Mouse (Mus musculus): ENCODE results near the gene Fpr1.
"Not testable (repeated sequence)": the region's sequence is repeated elsewhere in the genome, so short reads cannot be mapped to it uniquely, and the experiment has no call there.

Gene Fpr1

DNA sequence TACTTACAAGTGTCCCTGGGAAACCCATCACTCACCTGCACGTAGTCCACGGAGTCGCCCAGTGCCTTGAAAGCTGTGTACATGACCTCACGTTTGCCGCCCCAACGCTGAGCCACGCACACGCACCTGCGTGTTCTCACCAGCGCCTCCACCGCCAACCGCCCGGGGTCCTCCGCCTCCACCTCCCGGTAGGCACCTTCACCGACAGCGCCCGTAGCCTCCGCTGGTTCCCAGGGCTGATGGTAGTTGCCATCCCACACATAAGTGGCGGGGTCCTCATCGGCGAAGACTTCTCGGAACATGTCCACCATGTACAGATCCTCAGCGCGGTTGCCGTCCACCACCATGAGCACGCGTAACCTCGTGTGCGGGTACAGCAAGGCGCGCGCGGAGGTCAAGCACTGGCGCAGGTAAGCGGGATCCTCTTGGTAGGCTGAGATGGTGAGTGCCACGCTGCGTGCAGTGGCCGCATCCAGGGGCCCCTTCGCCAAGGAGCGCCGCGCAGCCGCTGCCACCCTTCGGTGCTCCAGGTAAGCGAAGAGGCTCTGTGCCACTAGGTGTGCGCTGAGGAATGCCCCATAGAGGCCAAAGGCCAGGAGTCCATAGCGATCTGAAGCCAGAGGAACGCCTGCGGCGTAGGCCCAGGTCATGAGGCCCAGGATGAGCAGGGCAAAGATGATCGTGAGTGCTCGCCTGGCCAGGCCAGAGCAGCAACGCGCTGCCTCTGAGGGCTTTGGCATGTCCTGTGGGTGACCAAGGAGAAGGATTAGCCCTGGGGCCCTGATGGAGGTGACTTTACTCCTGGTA is 33.6 kb downstream of the Fpr1 start:
- no peak for DNase-seq (ENCODE audit: low read depth)

DNA sequence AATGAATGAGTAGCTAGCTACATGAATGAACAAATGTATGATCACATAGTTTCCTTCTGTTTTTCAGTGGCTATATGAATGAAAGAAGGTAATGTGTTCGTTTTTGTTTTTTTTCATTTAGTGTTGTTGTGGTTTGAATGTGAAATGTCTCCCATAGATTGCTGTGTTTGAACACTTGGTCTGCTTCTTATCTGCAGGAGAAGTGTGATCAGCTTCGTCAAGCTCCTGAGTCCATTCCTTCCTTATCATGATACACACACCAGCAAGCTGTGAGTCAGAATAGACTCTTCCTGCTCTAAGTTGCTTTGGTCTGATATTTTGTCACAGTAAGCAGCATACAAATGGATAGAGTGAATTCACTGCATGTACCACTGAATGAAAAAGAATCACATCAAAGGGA is 34.8 kb downstream of the Fpr1 start:
- no peak for DNase-seq (ENCODE audit: low read depth)

DNA sequence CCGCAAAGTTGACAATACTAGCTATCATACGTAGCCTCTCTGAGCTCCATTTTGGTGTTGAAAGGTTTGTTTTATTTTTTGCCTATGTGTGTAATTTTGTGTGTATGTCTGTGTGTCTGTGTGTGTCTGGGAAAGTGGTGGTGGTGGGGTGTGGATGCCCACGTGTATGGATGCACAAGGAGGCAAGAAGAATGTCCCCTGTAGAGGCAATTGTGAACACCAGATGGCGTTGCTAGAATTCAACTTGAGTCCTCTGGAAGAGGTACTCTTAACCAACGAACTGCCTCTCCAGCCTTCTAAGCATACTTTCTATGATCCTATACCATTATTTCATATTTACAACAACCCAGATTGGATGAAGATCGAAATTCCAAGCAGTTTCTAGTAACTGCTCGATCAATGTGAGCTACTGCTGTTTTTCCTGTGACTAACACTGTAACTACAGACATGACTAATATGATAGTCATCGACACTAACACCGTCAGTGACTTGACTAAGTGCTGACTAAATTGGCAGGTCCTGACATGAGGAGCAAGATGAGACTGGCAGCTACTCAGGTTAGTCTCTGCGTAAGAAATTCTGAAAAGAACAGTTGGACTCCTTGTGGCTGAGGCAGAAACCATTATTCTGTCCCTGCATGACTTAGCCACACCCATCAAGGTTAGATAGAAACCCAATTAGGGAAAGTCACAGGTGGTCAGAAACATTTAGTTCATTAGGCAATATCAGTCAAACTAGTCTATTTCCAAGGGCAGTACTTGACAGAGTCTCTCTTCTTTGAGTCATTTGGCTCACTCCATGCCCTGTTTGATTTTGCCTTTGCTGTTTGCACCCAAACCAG is 38.3 kb downstream of the Fpr1 start:
- no peak for DNase-seq (ENCODE audit: low read depth)

DNA sequence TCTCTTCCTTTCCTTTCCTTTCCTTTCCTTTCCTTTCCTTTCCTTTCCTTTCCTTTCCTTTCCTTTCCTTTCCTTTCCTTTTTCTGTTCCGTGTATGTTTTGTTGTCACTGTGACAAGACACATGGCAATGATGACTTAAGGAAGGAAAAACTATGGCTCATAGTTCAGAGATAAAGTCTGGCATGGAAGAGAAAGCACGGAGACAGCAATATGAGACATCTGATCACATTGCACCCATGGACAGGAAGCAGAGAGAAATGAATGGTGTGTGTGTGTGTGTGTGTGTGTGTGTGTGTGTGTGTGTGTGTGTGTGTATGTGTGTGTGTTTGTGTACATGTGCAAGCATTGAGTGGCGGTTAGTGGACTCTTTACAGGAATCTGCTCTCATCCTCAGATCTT is 39.1 kb downstream of the Fpr1 start:
- DNase-seq (ENCODE audit: low read depth): not testable (repeated sequence)

DNA sequence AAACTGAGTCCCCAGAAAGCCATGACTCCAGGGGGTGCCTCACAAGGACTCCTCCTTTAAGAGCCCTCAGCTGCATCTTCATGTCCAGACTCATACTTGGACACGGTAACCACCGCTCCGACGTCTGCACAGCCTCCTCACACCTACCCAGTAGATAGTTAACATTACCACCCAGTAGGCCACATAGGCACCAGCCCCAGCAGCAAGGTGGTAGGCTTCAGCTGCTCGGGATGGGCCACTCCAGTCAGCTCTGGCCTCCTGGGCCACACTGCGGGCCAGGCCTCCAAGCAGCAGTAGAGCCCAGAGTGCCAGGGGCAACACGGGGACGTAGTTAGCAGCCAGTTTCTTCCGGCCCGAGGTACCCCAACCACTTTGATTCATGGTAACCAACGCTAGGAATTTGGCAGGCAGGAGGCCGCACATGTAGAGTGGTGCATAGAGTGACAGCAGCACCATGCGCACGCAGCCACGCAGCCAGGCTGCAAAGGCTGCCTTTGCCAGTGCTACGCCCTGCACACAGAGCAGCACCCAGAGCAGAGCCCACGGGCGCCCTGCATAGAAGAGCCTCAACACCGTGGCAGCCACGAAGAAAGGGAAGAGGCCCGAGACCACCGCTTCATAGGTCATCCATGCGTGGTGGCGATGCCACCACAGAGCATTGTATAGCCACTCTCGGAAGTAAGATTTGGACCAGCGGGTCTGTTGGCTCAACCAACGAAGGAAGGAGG is 40.0 kb downstream of the Fpr1 start:
- DNase-seq (ENCODE audit: low read depth): no peak

DNA sequence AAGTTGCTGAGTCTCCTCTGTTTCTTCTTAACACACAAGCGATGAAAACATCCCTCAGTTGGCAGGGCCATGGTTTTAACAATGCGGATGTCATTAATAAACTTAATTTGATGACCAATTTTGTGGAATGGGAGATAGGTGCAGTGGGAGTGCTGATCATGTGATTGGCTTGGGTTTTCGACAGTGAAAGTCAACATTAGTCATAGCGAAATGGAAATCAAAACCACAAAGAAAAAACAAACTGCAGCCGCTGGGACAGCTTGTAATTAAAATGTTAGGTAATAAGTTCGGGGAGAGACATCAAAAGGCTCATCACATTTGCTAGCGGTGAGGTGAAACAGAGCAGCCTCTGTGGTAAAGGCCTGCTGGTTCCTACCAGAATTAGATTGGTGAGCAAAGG is 42.9 kb downstream of the Fpr1 start:
- DNase-seq (ENCODE audit: low read depth): no peak

DNA sequence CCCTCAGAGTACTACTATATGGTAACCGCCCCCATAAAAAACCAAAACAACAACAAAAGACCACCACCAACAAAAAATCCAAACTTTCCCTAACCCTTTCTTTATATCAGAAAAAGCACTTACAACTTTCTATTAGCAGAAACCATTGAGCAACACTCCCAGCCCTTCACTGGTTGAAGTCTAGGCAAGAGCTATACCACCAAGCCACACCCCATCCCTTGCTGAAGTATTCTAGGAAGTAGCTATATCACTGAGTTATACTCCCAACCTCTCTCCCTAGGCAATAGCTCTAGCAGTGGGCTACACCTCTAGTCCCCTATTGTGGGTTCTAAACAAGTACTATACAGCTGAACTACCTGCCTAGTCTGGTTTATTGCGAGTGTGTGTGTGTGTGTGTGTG is 44.5 kb downstream of the Fpr1 start:
- DNase-seq (ENCODE audit: low read depth): no peak

DNA sequence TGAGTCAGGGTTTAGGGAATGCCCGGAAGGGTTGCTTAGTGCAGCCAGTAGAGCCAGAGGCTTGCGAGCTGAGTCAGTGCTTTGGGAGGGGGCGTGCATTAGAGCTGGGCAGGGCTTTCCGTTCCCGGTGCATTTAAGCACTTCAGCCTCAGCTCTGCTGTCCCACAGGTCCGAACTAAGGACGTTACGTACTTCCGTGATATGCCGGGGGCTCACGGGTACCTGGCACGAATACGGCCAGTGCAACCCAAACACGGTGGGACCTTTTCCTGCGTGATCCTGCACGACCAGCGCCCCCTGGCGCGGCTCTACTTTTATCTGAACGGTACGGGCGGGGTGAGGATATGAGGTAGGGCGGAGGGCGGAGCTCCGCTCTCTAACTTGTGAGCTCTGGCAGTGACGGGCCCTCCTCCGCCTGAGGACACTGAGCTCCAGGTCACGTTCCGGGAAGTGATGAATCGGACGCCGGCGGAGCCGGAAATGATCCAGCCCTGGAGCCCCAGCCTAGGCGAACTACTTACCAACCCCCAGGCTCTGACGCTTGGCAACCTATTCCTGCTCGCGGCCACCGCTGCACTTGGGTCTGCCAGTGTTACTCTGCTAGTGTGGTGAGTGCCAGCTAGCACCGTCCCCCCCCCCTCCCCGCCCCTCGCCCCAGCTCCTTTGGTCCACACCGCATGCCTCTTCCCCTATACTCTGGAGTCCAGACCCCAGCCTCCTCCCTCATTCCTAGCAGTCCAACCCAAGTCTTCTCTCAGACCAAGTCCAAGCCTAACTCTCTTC is 45.6 kb downstream of the Fpr1 start:
- peak; percentile 91 for DNase-seq (ENCODE audit: low read depth)

DNA sequence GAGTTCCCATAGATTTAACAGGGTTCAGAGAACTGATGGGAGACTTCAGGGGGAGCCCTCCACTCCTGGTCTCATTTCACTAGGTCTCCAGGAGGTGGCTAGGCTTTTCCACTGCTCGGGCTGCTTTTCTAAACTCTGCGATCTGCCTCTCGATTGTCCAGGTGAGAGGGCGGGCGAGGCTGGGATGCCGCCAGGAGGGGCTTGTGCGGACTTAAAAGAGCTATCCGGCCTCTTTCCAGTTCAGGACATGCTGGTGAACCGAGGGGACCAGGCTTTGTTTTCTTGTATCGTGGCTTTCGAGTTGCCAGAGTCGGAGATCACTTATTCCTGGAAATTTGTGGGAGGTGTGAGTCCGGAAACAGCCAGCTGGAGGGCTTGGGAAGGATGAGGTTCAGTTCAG is 46.3 kb downstream of the Fpr1 start:
- DNase-seq (ENCODE audit: low read depth): no peak

DNA sequence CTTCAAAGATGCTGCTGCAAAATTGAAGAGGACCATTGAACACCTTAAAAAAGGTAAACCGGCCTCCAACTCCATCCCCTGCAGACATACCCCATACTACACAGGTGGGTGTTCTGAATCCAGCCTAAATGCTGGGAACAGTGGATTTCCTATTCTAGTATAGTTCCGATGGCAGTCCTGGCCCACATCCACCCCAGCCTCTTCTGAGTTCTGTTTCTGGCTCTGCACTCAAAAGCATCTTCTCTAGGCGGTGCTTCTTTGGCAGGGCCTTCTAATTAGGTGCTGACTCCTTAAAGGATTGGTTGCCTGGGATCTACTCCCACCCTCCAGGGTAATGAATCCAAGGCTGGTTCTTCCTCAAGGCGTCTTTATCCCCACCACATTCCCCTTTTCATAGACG is 47.6 kb downstream of the Fpr1 start:
- DNase-seq (ENCODE audit: low read depth): no peak

DNA sequence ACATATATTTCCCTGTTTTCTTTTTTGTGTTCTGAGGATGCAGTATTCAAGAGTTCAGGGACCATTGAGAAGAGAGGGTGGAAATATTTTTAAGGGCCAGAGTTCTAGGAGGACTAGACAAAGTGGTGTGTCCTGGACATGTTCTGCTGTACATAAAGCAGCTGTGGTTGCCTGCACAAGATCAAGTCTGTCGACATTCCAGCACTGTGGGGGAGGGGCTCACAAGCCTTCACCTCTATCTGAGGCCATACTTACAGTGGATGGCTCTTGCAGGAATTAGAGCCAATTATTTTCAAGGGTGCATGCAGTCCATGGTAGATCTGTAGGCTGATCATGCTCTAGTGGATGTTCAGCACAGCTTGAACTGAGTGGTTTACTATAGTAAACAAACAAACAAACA is 48.8 kb downstream of the Fpr1 start:
- no peak for DNase-seq (ENCODE audit: low read depth)

DNA sequence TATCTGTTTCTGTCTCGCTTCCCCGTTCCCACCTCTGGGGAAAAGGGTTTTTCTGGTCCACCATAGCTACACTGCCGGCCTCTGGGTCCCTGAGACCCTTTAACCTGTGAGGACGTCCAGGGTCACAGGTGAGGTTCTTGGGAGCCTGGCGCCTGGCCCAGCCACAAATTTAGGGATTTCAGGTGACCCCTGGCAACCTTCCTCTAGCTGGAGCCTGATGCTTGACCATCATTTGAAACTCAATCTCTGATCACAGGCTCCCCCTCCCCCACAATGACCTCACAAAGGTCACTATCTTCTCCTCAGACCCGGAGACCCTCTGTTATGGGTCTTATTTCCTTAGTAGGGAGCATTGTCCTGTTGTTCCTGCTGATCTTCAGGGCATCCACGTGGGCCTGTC is 53.0 kb downstream of the Fpr1 start:
- no peak for DNase-seq (ENCODE audit: low read depth)

DNA sequence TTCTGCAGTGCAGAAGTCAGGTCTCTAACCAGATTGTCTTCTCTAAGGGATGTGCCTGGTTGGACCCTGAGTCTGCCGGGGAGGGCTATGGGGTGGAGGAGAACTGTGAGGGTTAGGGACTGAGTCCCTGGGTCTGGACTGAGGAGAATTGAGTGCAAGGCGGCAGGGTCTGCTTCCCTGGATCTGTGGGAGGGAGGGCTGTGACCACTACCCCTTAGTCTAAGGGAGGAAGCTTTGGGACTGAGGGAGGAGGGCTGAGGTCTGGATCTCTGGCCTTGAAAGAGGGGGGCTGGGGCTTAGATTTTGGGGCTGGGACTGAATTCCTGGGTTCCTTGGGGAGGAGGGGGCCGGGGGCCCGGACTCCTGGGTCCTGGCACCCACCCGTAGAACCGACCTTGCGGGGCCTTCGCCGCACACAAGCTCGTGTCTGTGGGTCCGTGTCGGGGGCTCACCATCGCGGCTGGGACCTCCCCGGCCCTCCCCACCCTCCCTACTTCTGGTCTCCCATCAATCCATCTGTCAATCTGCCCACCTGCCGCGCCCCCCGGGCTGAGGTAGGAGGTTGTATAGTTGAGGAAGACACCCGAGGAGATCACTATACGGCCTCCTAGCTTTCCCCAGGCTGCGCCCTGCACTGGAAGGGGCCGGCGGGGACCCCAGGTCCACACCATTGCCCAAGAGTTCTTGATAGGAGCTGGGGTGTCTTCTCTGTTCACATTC is 53.8 kb downstream of the Fpr1 start:
- no peak for DNase-seq (ENCODE audit: low read depth)

DNA sequence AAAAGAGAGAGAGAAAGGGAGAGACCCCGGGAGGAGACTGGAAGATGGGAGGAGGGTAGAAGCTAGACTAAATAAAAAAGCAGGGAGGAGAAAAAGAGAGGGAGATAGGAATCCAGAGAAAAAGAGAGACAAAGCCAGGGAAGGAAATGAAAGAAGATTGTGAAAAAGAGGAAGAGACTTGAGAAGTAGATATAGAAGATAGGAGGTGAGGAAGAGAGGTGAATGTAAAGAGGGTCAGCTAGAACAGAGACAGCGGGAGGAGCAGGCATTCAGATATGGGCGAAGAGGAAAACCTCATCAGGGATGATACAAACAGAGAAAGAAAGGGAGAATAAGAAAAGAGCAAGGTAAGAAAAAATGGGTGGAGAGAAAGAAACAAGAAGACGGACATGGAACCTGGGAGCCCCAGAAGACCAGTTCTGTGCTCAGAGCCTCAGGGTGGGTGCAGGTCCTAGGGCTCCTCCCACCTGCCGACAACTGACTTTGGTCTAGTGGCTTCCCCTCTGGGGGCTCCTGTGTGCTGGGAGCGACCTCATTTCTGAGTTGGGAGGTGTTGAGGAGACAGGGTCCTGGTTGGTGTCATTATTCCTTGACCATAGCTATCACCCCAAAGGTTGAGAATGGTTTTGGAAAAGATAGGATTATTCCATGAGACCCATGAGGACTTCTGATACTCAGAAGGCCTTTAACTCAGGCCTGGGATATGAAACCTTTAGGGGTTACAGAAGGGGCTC is 54.5 kb downstream of the Fpr1 start:
- no peak for DNase-seq (ENCODE audit: low read depth)

DNA sequence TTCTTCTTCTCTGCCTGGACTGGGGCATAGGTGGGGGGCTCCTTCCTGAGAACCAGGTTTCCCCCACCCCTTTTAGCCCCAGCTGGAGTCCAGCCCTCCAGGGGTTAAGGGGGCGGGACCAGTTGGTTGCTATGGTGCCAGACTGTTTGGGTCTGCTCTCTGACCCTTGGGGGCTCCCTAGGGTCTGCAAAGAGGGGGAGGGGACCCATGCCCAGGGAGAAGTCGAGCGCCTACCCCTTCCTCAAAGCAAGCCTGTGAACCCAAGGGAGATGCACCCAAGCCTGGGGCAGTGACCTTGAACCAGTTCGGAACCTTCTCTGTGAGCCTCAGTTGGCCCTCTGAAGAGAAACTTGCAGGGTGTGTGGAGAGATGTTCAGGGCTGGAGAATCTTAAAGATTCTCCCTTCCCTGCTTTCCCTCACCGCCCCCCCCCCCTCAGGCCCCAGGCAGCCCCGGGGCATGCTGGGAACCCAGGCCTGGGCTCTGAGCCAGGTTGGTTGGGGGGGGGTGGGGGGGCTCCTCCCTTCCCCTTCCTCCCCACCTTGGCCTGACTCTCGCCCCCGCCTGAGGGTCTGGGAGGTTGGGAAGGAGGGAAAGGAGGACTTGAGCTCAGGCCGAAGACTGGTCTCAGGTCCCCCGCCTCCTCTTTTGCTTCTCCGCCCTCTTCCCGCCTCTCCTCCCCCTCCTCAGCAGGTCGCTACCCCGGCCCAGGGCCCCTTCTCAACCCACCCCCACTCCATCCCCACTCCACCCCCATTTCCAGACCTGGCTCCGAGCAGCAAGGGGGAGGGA is 55.4 kb downstream of the Fpr1 start:
- no peak for DNase-seq (ENCODE audit: low read depth)

DNA sequence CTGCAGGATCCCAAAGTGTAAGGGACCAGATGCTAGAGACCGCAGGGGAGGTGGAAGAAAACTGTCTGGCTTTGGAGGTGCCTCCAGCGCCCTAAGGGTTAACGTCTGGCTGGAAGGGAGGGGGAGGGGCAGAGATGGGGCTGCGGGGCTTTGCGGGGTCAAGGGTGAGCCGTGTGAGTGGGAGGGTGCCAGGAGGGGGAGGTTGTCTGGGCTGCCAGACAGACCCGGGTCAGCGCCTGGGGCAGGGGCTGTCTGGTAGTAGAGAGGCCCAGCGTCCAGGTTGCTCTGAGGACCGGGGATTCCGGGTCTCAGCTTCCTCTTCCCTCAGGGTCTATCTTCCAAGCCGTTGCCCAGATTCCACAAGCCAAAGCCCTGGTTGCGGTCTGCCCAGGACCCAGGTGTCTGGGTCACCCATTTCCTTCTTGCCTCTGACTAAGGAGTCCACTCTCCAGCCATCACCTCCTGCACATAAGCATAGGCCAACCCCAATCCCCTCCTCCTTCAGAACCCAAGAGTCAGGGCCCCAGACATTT is 56.0 kb downstream of the Fpr1 start:
- no peak for DNase-seq (ENCODE audit: low read depth)

DNA sequence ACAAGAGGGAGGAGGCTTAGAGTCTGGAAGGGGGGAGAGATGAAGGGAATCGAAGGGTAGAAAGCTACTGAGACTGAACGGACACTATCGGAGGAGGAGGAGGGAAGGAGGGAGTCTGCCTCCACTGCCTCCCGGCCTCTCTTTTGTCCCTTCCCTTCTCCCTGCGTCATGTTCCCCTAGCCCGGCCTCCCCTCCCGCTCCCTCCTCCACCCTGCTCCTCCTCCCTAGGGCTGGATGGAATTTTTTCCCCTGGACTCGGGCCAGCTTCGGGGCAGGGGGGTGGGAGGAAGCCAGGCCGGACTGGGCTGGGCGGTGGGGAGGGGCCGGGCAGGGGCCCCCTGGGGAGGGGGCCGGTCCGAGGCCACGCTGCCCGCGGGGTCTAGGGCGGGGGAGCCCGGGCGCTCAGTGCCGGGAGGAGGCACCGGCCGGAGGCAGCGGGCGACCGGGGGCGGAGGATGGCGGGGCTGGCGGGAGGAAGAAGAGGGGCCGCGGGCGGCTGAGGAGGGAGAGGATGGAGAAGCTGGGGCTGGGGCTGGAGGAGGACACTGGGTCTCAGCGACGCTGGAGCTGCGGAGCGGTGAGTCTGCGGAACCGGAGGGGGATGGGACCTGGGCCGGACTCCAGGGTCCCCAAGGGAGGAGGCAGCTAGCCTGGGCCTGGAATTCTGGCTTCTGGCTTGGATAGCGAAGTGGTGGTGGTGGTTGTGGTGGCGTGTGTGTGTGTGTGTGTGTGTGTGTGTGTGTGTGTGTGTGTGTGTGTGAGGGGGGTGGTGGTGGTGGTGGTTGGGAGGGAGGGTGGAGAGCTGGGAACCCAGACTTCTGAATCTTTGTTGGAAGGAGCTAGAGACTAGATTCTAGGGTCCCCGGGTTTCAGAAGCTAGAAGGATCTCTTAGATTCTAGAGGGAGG is 56.7 kb downstream of the Fpr1 start, which contains the start of gene Spaca6:
Spaca6 (plus strand) TSS at position 408 of the 907 bp plus-strand sequence.
- DNase-seq (ENCODE audit: low read depth): no peak

Data from c-Kit-positive CD71-negative TER-119-negative erythroid progenitor cells, embryonic 14.5 days (primary cell).